Mouse (Mus musculus) neural tube, embryonic 14.5 days (tissue): ENCODE results near the gene Rbms3. TPM values are rescaled to one million over a fixed set of nuclear protein-coding genes. Genes with fewer than 3 reads are reported as not detected.

Source experiments
- ATAC-seq: fragments of 200-750 bp; cut with Nextera tagmentation; 2 replicates; pipeline ENCODE4 v1.8.0; 2017; ENCODE audit warnings: low read depth, mild to moderate bottlenecking, moderate TSS enrichment, moderate library complexity
- H3K27ac ChIP-seq: fragments of 300-500 bp; sonication (generic); 2 replicates; pipeline ENCODE4 v1.5.1; 2014; ENCODE audit warnings: low read depth, mild to moderate bottlenecking, control low read depth, low read length, moderate library complexity, mixed read lengths
- H3K27me3 ChIP-seq: fragments of 300-500 bp; sonication (generic); 2 replicates; pipeline ENCODE4 v1.6.1; 2014; ENCODE audit warnings: low read length; ENCODE audit not compliant: control insufficient read depth, insufficient read depth
- H3K36me3 ChIP-seq: fragments of 300-500 bp; sonication (generic); 2 replicates; pipeline ENCODE4 v1.6.1; 2014; ENCODE audit warnings: low read length, mixed read lengths; ENCODE audit not compliant: control insufficient read depth, insufficient read depth
- H3K4me1 ChIP-seq: fragments of 300-500 bp; sonication (generic); 2 replicates; pipeline ENCODE4 v1.6.1; 2014; ENCODE audit warnings: low read length; ENCODE audit not compliant: control insufficient read depth, insufficient read depth
- H3K4me2 ChIP-seq: fragments of 300-500 bp; sonication (generic); 2 replicates; pipeline ENCODE4 v1.6.1; 2014; ENCODE audit warnings: mild to moderate bottlenecking, low read depth, low read length, control low read depth
- H3K4me3 ChIP-seq: fragments of 300-500 bp; sonication (generic); 2 replicates; pipeline ENCODE4 v1.5.1; 2014; ENCODE audit warnings: low read depth, low read length, control low read depth, mixed read lengths
- H3K9ac ChIP-seq: fragments of 300-500 bp; sonication (generic); replicated peaks from 2 replicates; pipeline ENCODE4 v1.6.1; 2014; ENCODE audit warnings: low read depth, mild to moderate bottlenecking, control low read depth, low read length, mixed read lengths
- H3K9me3 ChIP-seq: fragments of 300-500 bp; sonication (generic); 2 replicates; pipeline ENCODE4 v1.6.1; 2016; ENCODE audit warnings: low read length; ENCODE audit not compliant: control insufficient read depth
- WGBS: fragments of 180-500 bp; shearing (Covaris S2); extraction: QIAGEN DNeasy Blood & Tissue Kit; methylation state at CpG from one replicate; pipeline ENCODE4 v1.1.7; 2014; 5-methylcytosine and 5-hydroxymethylcytosine counted together
- polyA plus RNA-seq: library from polyadenylated mRNA; unstranded; fragments of >200 nt; fragmentation: Nextera tagmentation; extraction: Ambion mirVana; gene quantifications from 2 replicates; pipeline ENCODE4 v1.2.1, GENCODE M21; 2014

Rbms3 gene
- polyA plus RNA-seq, 1 experiment from 2014 or later: 79.5 TPM

- 65% methylated on average over 6 of the region's 6 CpGs for WGBS
- Histone ChIP-seq H3K4me3 (no peak overlapping the region), H3K27ac (no peak overlapping the region), H3K4me1 (no peaks in the 10 kb centered on the region), H3K27me3 (no peaks in the 10 kb centered on the region), H3K4me2 (no peak overlapping the region), H3K36me3 (no peaks in the 10 kb centered on the region), H3K9ac (no peak overlapping the region), H3K9me3 (no peaks in the 10 kb centered on the region)
- ATAC-seq: no peak
These were observed 424.3 kb downstream of the Rbms3 start for GRCm38 (mm10) chr9:117205395-117205794.

DNA sequence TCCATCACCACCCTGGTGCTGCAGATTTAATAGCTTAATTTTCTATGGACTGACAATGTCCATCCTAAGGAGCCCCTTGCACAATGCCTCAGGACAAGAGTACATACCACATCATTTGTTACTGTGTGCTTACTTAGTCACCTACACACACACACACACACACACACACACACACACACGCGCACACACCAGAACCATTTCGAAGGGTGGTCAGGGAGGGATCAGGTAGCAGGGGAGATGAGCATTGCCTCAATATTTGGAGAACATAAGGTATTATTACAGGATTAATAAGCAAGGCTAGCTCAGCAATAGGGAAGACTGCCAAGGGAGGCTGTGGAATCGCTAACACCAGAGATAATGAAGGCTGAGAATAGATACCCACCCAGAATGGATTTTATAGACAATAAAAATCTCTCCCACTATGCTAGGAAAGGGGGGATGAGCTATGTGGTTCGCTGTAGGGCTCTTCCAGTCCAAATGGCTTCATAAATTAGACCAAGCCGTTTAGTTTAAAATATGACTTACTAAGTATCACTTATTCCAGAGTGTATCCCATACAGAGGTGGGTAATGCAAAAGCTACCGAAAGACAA, 429.6 kb downstream of the Rbms3 start:
- H3K27ac ChIP-seq: peak overlapping the region; percentile 69
- H3K27me3 ChIP-seq: no peaks in the 10 kb centered on the region
- 0 out of 2 replicates have a peak, but pooled peaks cover 8% of the 10 kb centered on the region for H3K4me1 ChIP-seq
- no peak overlapping the region for H3K9ac ChIP-seq
- H3K36me3 ChIP-seq: no peaks in the 10 kb centered on the region
- peak; percentile 80 for ATAC-seq
- 38% methylated on average over 7 of the region's 7 CpGs for WGBS
- no peaks in the 10 kb centered on the region for H3K9me3 ChIP-seq
- H3K4me3 ChIP-seq: no peak overlapping the region
- H3K4me2 ChIP-seq: 0 out of 2 replicates have a peak overlapping the region, but pooled peaks have one; percentile 17

GRCm38 (mm10) chr9:117197531-117197930, 432.2 kb downstream of the Rbms3 start:
- H3K27ac ChIP-seq: no peak overlapping the region
- H3K4me3 ChIP-seq: no peak overlapping the region
- no peak for ATAC-seq
- no peak overlapping the region for H3K4me2 ChIP-seq
- H3K36me3 ChIP-seq: no peaks in the 10 kb centered on the region
- H3K9me3 ChIP-seq: no peaks in the 10 kb centered on the region
- H3K4me1 ChIP-seq: 0 out of 2 replicates have a peak, but pooled peaks cover 12% of the 10 kb centered on the region
- H3K27me3 ChIP-seq: no peaks in the 10 kb centered on the region
- H3K9ac ChIP-seq: no peak overlapping the region
- 90% methylated on average over 3 of the region's 3 CpGs for WGBS

- 72% methylated on average over 14 of the region's 14 CpGs for WGBS
- Histone ChIP-seq H3K27me3 (no peaks in the 10 kb centered on the region), H3K9ac (no peak overlapping the region), H3K4me3 (no peak overlapping the region), H3K27ac (peak overlapping the region; percentile 25; the same call in 1 of the 2 replicates), H3K4me2 (no peak overlapping the region), H3K36me3 (no peaks in the 10 kb centered on the region), H3K9me3 (no peaks in the 10 kb centered on the region), H3K4me1 (peaks cover 5% of the 10 kb centered on the region; the same call in 1 of the 2 replicates)
- peak; percentile 81; the same call in 1 of the 2 replicates for ATAC-seq
These were observed 436.9 kb downstream of the Rbms3 start for GRCm38 (mm10) chr9:117192565-117193540.

- no peak overlapping the region for H3K4me3 ChIP-seq
- H3K36me3 ChIP-seq: no peaks in the 10 kb centered on the region
- no peak overlapping the region for H3K27ac ChIP-seq
- H3K4me1 ChIP-seq: peaks cover 5% of the 10 kb centered on the region; the same call in 1 of the 2 replicates
- WGBS: 78% methylated on average over 15 of the region's 15 CpGs
- no peaks in the 10 kb centered on the region for H3K27me3 ChIP-seq
- H3K4me2 ChIP-seq: no peak overlapping the region
- H3K9me3 ChIP-seq: no peaks in the 10 kb centered on the region
- H3K9ac ChIP-seq: no peak overlapping the region
- ATAC-seq: no peak
These were observed 437.6 kb downstream of the Rbms3 start for GRCm38 (mm10) chr9:117192093-117192492.

GRCm38 (mm10) chr9:117188406-117188805, 441.3 kb downstream of the Rbms3 start:
- Histone ChIP-seq H3K9me3 (no peaks in the 10 kb centered on the region), H3K27me3 (no peaks in the 10 kb centered on the region), H3K36me3 (no peaks in the 10 kb centered on the region), H3K4me1 (peaks cover 5% of the 10 kb centered on the region; the same call in 1 of the 2 replicates), H3K27ac (no peak overlapping the region), H3K4me3 (no peak overlapping the region), H3K4me2 (no peak overlapping the region), H3K9ac (no peak overlapping the region)
- no peak for ATAC-seq
- WGBS: 76% methylated on average over 3 of the region's 3 CpGs

- Histone ChIP-seq H3K27me3 (no peaks in the 10 kb centered on the region), H3K4me1 (no peaks in the 10 kb centered on the region; the same call in 1 of the 2 replicates), H3K4me3 (no peak overlapping the region), H3K9ac (no peak overlapping the region), H3K27ac (no peak overlapping the region), H3K36me3 (no peaks in the 10 kb centered on the region), H3K4me2 (no peak overlapping the region), H3K9me3 (no peaks in the 10 kb centered on the region)
- WGBS: 80% methylated on average over 15 of the region's 15 CpGs
- no peak for ATAC-seq
These were observed 442.3 kb downstream of the Rbms3 start for GRCm38 (mm10) chr9:117187116-117188034.

DNA sequence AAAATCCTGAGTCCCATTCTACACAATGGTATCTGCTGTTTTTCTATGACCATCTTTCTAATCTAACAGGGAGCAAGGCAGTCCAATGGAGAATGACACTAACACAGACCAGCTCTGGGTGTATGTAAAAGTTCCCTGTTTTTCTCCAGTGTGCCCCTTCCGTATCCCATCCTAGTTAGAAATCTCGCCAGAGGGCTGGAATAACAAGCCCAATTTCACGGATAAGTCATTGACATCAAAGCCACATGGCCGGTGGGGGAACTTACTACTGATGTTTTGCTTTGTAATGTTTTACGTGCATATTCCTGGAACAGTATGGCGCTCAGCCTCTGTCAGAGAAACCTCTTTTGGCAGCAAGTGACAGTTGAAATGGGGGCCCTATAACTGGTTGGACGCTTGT, 449.1 kb downstream of the Rbms3 start:
- no peak overlapping the region for H3K4me3 ChIP-seq
- no peak overlapping the region for H3K4me2 ChIP-seq
- H3K36me3 ChIP-seq: no peaks in the 10 kb centered on the region
- no peaks in the 10 kb centered on the region for H3K9me3 ChIP-seq
- ATAC-seq: no peak
- H3K4me1 ChIP-seq: peaks cover 3% of the 10 kb centered on the region; the same call in 1 of the 2 replicates
- H3K27ac ChIP-seq: no peak overlapping the region
- 59% methylated on average over 7 of the region's 7 CpGs for WGBS
- no peaks in the 10 kb centered on the region for H3K27me3 ChIP-seq
- no peak overlapping the region for H3K9ac ChIP-seq
